Mouse (Mus musculus) MEL (cell line): ENCODE results near the gene Ssr2. TPM values are rescaled to one million over a fixed set of nuclear protein-coding genes. Genes with fewer than 3 reads are reported as not detected.

Experiments used
- DNase-seq: peaks from one replicate; pipeline ENCODE4 v3.0.0; 2011; ENCODE audit warnings: low read depth, low spot score
- H3K27ac ChIP-seq: 2 replicates; pipeline ENCODE4 v1.5.1; 2012; ENCODE audit warnings: low read depth, mild to moderate bottlenecking, control low read depth, low read length, moderate library complexity; ENCODE audit not compliant: control insufficient read depth
- H3K27me3 ChIP-seq, 2 experiments: fragments of 150-350 bp in 1 of 2; sonication (generic) in 1 of 2; 2 replicates each; pipeline ENCODE4 v1.6.1; 2012; ENCODE audit warnings: low read length in 2 of 2, mild to moderate bottlenecking in 2 of 2, improper control_type of control experiment in 1 of 2, moderate library complexity in 1 of 2; ENCODE audit not compliant: insufficient read depth in 2 of 2, control insufficient read depth in 1 of 2
- H3K36me3 ChIP-seq, 2 experiments: 2 replicates each; pipeline ENCODE4 v1.6.1; 2012 to 2014; ENCODE audit warnings: low read length in 2 of 2, improper control_type of control experiment in 1 of 2, inconsistent platforms in 1 of 2, mild to moderate bottlenecking in 1 of 2; ENCODE audit not compliant: insufficient read depth in 2 of 2, control insufficient read depth in 1 of 2
- H3K4me1 ChIP-seq, 2 experiments: fragments of 150-350 bp in 1 of 2; sonication (generic) in 1 of 2; 2 replicates each; pipeline ENCODE4 v1.6.1; 2012; ENCODE audit warnings: low read length in 2 of 2, improper control_type of control experiment in 1 of 2, mild to moderate bottlenecking in 1 of 2; ENCODE audit not compliant: insufficient read depth in 2 of 2, control insufficient read depth in 1 of 2
- H3K4me3 ChIP-seq, 2 experiments: fragments of 150-350 bp in 1 of 2; sonication (generic) in 1 of 2; 2 replicates each; pipeline ENCODE4 v1.5.1; 2012; ENCODE audit warnings: low read depth in 2 of 2, low read length in 2 of 2, mild to moderate bottlenecking in 2 of 2, moderate library complexity in 2 of 2, control low read depth in 1 of 2, improper control_type of control experiment in 1 of 2; ENCODE audit not compliant: control insufficient read depth in 1 of 2, insufficient read depth in 1 of 2
- H3K79me2 ChIP-seq: 2 replicates; pipeline ENCODE4 v1.6.1; 2012; ENCODE audit warnings: mild to moderate bottlenecking, low read length, moderate library complexity; ENCODE audit not compliant: control insufficient read depth, poor library complexity, insufficient read depth
- H3K9ac ChIP-seq: 2 replicates; pipeline ENCODE4 v1.6.1; 2012; ENCODE audit warnings: low read depth, mild to moderate bottlenecking, control low read depth, low read length, moderate library complexity; ENCODE audit not compliant: control insufficient read depth, poor library complexity, severe bottlenecking
- H3K9me3 ChIP-seq: fragments of 150-350 bp; sonication (generic); replicated peaks from 2 replicates; pipeline ENCODE4 v1.6.1; 2012; ENCODE audit warnings: mild to moderate bottlenecking, low read length, improper control_type of control experiment, moderate library complexity; ENCODE audit not compliant: insufficient read depth
- BHLHE40 ChIP-seq: IDR thresholded peaks from 2 replicates; pipeline ENCODE4 v1.6.1; 2012; ENCODE audit warnings: low read depth, mild to moderate bottlenecking, inconsistent platforms, low read length, improper control_type of control experiment, borderline replicate concordance
- CHD2 ChIP-seq: IDR thresholded peaks from 2 replicates; pipeline ENCODE4 v1.6.1; 2011; ENCODE audit warnings: low read length, improper control_type of control experiment
- ETS1 ChIP-seq: IDR thresholded peaks from 2 replicates; pipeline ENCODE4 v1.6.1; 2012; ENCODE audit warnings: low read depth, mild to moderate bottlenecking, inconsistent platforms, low read length, improper control_type of control experiment, moderate library complexity
- GABPA ChIP-seq: IDR thresholded peaks from 2 replicates; pipeline ENCODE4 v1.6.1; 2012; ENCODE audit warnings: low read depth, mild to moderate bottlenecking, inconsistent platforms, low read length, improper control_type of control experiment, moderate library complexity
- GATA1 ChIP-seq: IDR thresholded peaks from 2 replicates; pipeline ENCODE4 v1.6.1; 2011; ENCODE audit warnings: low read depth, low read length, improper control_type of control experiment
- JUND ChIP-seq: IDR thresholded peaks from 2 replicates; pipeline ENCODE4 v1.6.1; 2011; ENCODE audit warnings: low read depth, mild to moderate bottlenecking, improper control_type of control experiment, low read length
- KAT2A ChIP-seq: conservative IDR thresholded peaks from 2 replicates; pipeline ENCODE4 v1.6.1; 2012; ENCODE audit warnings: low read depth, low read length, improper control_type of control experiment, inconsistent platforms
- MAFK ChIP-seq: IDR thresholded peaks from 2 replicates; pipeline ENCODE4 v1.6.1; 2011; ENCODE audit warnings: low read depth, mild to moderate bottlenecking, low read length, improper control_type of control experiment, borderline replicate concordance
- MAZ ChIP-seq: IDR thresholded peaks from 2 replicates; pipeline ENCODE4 v1.6.1; 2012; ENCODE audit warnings: low read depth, mild to moderate bottlenecking, inconsistent platforms, low read length, improper control_type of control experiment
- MEF2A ChIP-seq: IDR thresholded peaks from 2 replicates; pipeline ENCODE4 v1.6.1; 2014; ENCODE audit warnings: low read depth, mild to moderate bottlenecking, inconsistent platforms, low read length, improper control_type of control experiment; ENCODE audit not compliant: poor library complexity, insufficient replicate concordance, severe bottlenecking; ENCODE audit errors: extremely low read depth
- MXI1 ChIP-seq: IDR thresholded peaks from 2 replicates; pipeline ENCODE4 v1.6.1; 2011; ENCODE audit warnings: mild to moderate bottlenecking, low read depth, low read length, improper control_type of control experiment
- MYB ChIP-seq: IDR thresholded peaks from 2 replicates; pipeline ENCODE4 v1.6.1; 2011; ENCODE audit warnings: mild to moderate bottlenecking, low read depth, low read length, improper control_type of control experiment
- MYC ChIP-seq: IDR thresholded peaks from 2 replicates; pipeline ENCODE4 v1.6.1; 2011; ENCODE audit warnings: low read depth, mild to moderate bottlenecking, low read length, improper control_type of control experiment, moderate library complexity
- NRF1 ChIP-seq: IDR thresholded peaks from 2 replicates; pipeline ENCODE4 v1.6.1; 2014; ENCODE audit warnings: low read depth, mild to moderate bottlenecking, inconsistent platforms, low read length, improper control_type of control experiment, moderate library complexity; ENCODE audit not compliant: poor library complexity, insufficient read depth, severe bottlenecking
- POLR2A ChIP-seq, 2 experiments: IDR thresholded peaks; 2 replicates each; pipeline ENCODE4 v1.6.1; 2011 to 2012; ENCODE audit warnings: low read length in 2 of 2, mild to moderate bottlenecking in 2 of 2, control low read depth in 1 of 2, improper control_type of control experiment in 1 of 2, low read depth in 1 of 2, moderate library complexity in 1 of 2; ENCODE audit not compliant: control insufficient read depth in 1 of 2, insufficient read depth in 1 of 2, poor library complexity in 1 of 2
- POLR2AphosphoS2 ChIP-seq: IDR thresholded peaks from 2 replicates; pipeline ENCODE4 v1.6.1; 2011; ENCODE audit warnings: low read length, improper control_type of control experiment
- RAD21 ChIP-seq: IDR thresholded peaks from 2 replicates; pipeline ENCODE4 v1.6.1; 2011; ENCODE audit warnings: mild to moderate bottlenecking, low read depth, low read length, improper control_type of control experiment
- RCOR1 ChIP-seq: IDR thresholded peaks from 2 replicates; pipeline ENCODE4 v1.6.1; 2012; ENCODE audit warnings: low read depth, mild to moderate bottlenecking, inconsistent platforms, low read length, improper control_type of control experiment
- SMC3 ChIP-seq: IDR thresholded peaks from 2 replicates; pipeline ENCODE4 v1.6.1; 2011; ENCODE audit warnings: low read depth, low read length, improper control_type of control experiment
- TAL1 ChIP-seq: IDR thresholded peaks from 2 replicates; pipeline ENCODE4 v1.6.1; 2012; ENCODE audit warnings: mild to moderate bottlenecking, inconsistent platforms, low read length, moderate library complexity, mixed read lengths
- TBP ChIP-seq: IDR thresholded peaks from 2 replicates; pipeline ENCODE4 v1.8.0; 2011; ENCODE audit warnings: low read depth, low read length, improper control_type of control experiment
- TCF12 ChIP-seq: IDR thresholded peaks from 2 replicates; pipeline ENCODE4 v1.6.1; 2014; ENCODE audit warnings: low read depth, mild to moderate bottlenecking, inconsistent platforms, low read length, improper control_type of control experiment, moderate library complexity
- UBTF ChIP-seq: IDR thresholded peaks from 2 replicates; pipeline ENCODE4 v1.6.1; 2012; ENCODE audit warnings: low read depth, mild to moderate bottlenecking, inconsistent platforms, low read length, improper control_type of control experiment, moderate library complexity, borderline replicate concordance; ENCODE audit not compliant: insufficient read depth
- USF1 ChIP-seq: IDR thresholded peaks from 2 replicates; pipeline ENCODE4 v1.6.1; 2014; ENCODE audit warnings: low read depth, mild to moderate bottlenecking, inconsistent platforms, low read length, improper control_type of control experiment, moderate library complexity
- ZC3H11A ChIP-seq: IDR thresholded peaks from 2 replicates; pipeline ENCODE4 v1.6.1; 2012; ENCODE audit warnings: low read depth, mild to moderate bottlenecking, inconsistent platforms, low read length, improper control_type of control experiment
- ZKSCAN1 ChIP-seq: IDR thresholded peaks from 2 replicates; pipeline ENCODE4 v1.6.1; 2012; ENCODE audit warnings: low read depth, mild to moderate bottlenecking, inconsistent platforms, low read length, improper control_type of control experiment, moderate library complexity
- ZNF384 ChIP-seq: IDR thresholded peaks from 2 replicates; pipeline ENCODE4 v1.6.1; 2012; ENCODE audit warnings: low read depth, mild to moderate bottlenecking, inconsistent platforms, low read length, improper control_type of control experiment
- polyA plus RNA-seq, 2 experiments: library from polyadenylated mRNA; stranded (reverse) in 1 of 2; unstranded in 1 of 2; fragments of >175 nt in 1 of 2; fragments of >200 nt in 1 of 2; gene quantifications; 2 replicates each; pipeline versions ENCODE4 v1.2.1 to v1.2.4; 2012; ENCODE audit warnings: low replicate concordance in 2 of 2, low read depth in 1 of 2; ENCODE audit not compliant: insufficient read length in 2 of 2, insufficient read depth in 1 of 2, missing spikeins in 1 of 2
- total RNA-seq: library from RNA; depleted of rRNA; stranded (reverse); fragments of 300-350 nt; gene quantifications from 2 replicates; pipeline ENCODE4 v1.2.3, GENCODE M21; 2012

Gene Ssr2
- total and polyA plus RNA-seq, 3 experiments: 176 to 706 (median 594) TPM

DNA sequence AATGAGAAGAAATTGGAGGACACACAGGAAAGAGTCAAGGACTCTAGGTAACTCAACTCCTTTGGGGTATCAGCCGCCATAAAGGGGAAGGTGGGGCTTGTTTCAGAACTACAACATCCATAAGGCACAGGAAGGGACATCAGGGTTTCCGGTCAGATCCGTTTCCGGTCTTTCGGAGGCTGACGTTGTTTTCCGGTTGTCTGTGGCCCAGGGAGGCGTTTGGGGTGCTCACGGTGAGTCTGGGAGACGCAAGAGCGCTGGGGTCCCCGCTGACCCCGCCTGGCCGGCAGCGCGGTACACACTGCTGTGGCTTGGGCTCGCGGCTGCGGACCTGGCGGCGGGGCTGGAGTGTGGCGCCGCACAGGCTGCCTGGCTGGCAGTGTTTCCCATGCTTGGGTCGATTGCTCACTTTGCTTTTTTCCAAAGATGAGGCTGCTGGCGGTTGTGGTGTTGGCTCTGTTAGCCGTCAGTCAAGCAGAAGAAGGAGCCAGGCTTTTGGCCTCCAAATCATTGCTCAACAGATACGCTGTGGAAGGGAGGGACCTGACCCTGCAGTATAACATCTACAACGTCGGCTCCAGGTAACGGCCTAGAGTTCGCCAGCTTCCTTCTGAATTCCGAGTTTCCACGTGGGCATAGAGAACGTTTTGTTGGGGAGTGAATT is 3.9 kb downstream of the Ssr2 start (continued):
- no peak for TF ChIP-seq GABPA
- TF ChIP-seq TAL1: no peak
- peak; percentile 79 for TF ChIP-seq TCF12
- no peak for TF ChIP-seq RAD21
- peak; percentile 69 for TF ChIP-seq MYC
- peak; percentile 83 for TF ChIP-seq MXI1
- TF ChIP-seq ZC3H11A: no peak
- TF ChIP-seq RCOR1: peak; percentile 54; the same call in 1 of the 2 replicates
- no peak for TF ChIP-seq ETS1
- no peak for TF ChIP-seq MYB
- no peak for TF ChIP-seq MEF2A
- TF ChIP-seq SMC3: no peak
- no peak for TF ChIP-seq BHLHE40

DNA sequence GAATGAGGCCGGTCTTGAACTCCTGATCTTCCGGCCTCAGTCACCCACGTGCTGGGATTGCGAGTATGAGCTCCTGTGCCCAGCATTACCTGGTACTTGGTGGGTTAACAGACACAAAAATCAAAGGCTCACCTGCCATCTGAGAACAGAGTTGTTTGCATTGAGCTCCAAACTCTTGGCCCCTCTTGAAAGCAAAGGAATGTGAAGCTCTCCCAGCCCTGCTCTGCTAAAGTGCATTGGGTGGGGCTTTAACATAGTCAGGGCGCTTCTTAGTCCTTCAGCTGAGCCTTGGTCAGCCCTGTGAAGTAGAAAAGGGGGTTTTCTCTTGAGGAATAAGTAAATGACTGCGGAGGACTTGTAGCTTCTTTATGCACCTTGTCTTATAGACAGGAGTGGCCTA is 10.1 kb downstream of the Ssr2 start:
- H3K27me3 ChIP-seq: no peaks in the 10 kb centered on the region
- H3K36me3 ChIP-seq: peaks cover 5 to 31% of the 10 kb centered on the region in 2 experiments
- DNase-seq: no peak
- no peaks in the 10 kb centered on the region for H3K9me3 ChIP-seq
- no peak overlapping the region for H3K9ac ChIP-seq
- H3K79me2 ChIP-seq: peaks cover 6% of the 10 kb centered on the region
- no peak for TF ChIP-seq SMC3
- TF ChIP-seq TAL1: no peak
- no peak for TF ChIP-seq POLR2A (IDR thresholded peaks at IDR 0.05; ENCODE audit: control insufficient read depth in 1 of 2, insufficient read depth in 1 of 2, low read depth in 1 of 2, low read length in 2 of 2, poor library complexity in 1 of 2)
- TF ChIP-seq TBP: no peak
- no peak for TF ChIP-seq GATA1
- no peak overlapping the region for H3K4me3 ChIP-seq
- no peak overlapping the region for H3K27ac ChIP-seq
- H3K4me1 ChIP-seq: peaks cover 0 to 4% of the 10 kb centered on the region in 2 experiments; a peak in 2 of 4 replicates

- DNase-seq: no peak
- no peak overlapping the region for H3K27ac ChIP-seq
- H3K36me3 ChIP-seq: peaks cover 0 to 25% of the 10 kb centered on the region in 2 experiments; a peak in 2 of 4 replicates
- no peak overlapping the region for H3K4me3 ChIP-seq
- H3K9me3 ChIP-seq: no peaks in the 10 kb centered on the region
- H3K27me3 ChIP-seq: no peaks in the 10 kb centered on the region
- H3K4me1 ChIP-seq: 0 out of 4 replicates have a peak, but pooled peaks cover 0 to 1% of the 10 kb centered on the region in 2 experiments
- TF ChIP-seq POLR2AphosphoS2: no peak
- no peak for TF ChIP-seq MAFK
- no peak for TF ChIP-seq RCOR1
- TF ChIP-seq USF1: no peak
- TF ChIP-seq ZKSCAN1: no peak
- TF ChIP-seq MYB: no peak
- no peak for TF ChIP-seq CHD2
- no peak for TF ChIP-seq SMC3
- TF ChIP-seq TCF12: no peak
- no peak for TF ChIP-seq GATA1
- TF ChIP-seq BHLHE40: no peak
- TF ChIP-seq KAT2A: no peak
- no peak for TF ChIP-seq NRF1
- TF ChIP-seq TAL1: no peak
- no peak for TF ChIP-seq MYC
- no peak for TF ChIP-seq ZNF384
- TF ChIP-seq MAZ: no peak
- TF ChIP-seq UBTF: no peak
- no peak for TF ChIP-seq JUND
- no peak overlapping the region for H3K9ac ChIP-seq
- peaks cover 2% of the 10 kb centered on the region; the same call in 1 of the 2 replicates for H3K79me2 ChIP-seq
Measured at GRCm38 (mm10) chr3:88586640-88587039, 11.0 kb downstream of the Ssr2 start.
